Mouse (Mus musculus): Measurements from ENCODE around the gene Rps6ka3.

The Rps6ka3 gene

GRCm38 (mm10) chrX:159210007-159210406 is at the start of gene Rps6ka3:
Gene Rps6ka3, plus strand, starts transcription at chrX:159210307.
- DNase-seq, result no peak

DNA sequence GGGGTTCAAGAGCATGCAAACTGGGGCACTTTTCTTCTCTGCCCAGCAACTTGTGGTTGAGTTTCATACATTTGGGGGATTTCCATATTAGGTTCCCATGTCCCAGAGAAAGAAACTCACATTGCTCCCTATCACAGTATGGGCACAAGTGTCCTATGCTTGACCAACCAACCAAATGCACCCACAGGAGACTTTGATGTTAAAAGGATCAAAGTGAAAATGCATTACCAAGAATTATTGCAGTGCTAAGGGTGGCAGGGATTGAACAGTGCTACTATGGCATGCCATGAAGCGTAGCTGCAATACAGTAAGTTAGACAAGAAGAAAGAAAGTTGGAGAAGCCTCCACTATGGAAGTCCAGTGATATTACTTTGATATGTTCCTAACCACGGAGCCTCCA is 40.9 kb upstream of the Rps6ka3 start:
- DNase-seq, result no peak

GRCm38 (mm10) chrX:159171579-159171978 is 38.5 kb upstream of the Rps6ka3 start:
- no peak for DNase-seq

DNA sequence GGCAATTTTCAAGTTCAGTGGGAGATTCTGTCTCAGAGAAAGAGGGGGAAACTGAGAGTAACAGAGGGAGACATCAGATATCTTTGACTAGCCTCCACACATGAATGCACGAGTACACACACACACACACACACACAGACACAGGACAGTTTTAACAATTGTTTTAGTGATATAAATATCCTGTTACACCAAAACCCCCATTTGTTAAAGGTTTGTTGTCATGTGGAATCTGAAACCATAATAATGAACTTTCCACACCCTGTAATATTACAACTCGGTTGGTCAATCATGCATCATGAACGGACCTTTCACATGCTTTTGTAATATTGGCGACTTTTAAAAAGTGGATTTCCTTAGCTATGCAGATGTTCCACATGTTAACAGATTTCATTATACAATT is 18.5 kb upstream of the Rps6ka3 start:
- peak in 1 of 2 experiments; percentile 5 for DNase-seq

DNA sequence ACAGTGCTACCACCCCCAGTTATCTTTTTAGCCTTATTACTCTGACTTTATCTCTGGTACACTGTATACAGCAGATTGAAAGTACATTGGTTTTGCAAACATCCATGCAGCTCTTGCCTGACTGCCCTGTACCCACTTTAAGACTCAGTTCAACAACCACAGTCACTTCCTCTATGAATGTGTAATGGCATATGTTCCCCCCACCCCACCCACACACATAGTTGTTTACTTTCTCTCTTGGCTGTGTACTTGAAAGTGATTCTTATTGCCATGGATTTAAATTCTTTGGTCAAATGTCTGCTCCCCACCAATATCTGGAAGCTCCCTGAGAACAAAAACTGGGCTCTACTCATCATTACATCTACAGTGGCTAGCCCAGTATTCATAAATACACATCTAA is 10.6 kb upstream of the Rps6ka3 start:
- peak; percentile 38 to 53 for DNase-seq

DNA sequence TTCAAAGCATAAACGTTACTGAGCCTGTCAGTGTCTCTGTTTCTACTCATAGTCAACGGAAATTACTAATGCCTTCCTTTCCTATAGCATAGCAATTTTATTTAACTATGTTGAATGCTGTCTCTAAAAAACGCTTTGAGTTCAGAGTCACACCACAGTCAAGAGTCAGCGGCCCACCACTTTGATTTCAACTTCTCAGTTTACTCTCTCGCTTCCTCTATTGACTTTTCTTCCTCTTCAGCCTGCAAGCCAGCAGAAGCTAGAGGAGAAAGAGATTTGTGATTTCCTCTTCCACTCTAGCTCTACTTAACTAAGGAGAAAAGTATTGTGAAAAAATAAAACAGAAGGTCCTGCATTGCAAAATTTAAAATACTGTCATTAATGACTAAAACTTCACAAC is 10.0 kb upstream of the Rps6ka3 start:
- peak; percentile 39 to 47 for DNase-seq

DNA sequence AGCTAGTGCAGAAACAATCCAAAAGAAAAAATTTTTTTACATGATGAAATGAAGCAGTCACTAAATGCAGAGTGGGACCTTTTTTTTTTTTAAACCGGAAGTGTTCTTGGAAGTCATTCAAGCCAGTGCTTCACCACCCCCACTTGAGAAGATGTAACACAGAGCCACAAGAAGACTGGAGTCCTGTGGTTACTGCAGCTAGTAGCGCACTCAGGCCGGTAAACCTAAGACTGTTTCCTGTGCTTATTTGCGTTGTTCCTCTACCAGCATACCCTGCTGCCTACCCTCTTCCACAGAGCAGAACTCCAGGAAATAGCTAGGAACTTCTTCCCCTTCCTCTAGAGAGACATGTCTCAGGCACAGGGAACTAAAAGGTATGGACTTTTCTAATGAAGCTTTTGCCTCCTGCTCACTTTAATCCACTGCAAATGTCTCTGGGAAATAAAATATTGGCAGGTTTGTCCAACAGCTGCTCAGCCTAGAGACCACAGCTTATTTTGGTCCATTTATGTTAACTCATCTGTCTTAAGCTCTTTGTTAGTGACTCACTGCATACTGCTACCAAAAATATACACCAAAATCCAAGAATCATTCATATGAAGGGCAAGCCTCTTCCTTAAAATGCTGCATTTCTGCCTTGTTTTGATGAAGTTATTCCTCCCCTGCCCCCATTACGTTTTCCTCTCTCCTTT is 931 bp downstream of the Rps6ka3 start:
- DNase-seq, result no peak

DNA sequence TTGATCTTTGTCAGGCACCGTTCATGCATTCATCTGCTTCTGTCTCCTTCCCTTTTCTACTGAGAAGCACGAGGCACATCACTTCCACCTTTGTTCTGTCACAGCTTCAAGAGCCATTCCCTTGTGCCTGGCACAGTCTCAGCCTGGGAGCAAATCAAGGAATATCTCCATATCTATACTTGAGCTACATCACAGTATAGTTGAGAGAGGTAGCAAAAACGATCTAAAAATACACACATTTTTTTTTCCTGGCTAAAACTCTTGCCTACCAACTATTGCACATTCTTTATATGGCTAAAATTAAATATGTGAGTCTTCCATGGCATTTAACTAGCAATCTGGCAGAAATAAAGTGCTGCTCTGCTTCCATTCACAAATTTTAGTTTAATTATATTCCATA is 5.1 kb downstream of the Rps6ka3 start:
- DNase-seq, result no peak

GRCm38 (mm10) chrX:159222474-159222873 is 12.4 kb downstream of the Rps6ka3 start:
- DNase-seq, result no peak

GRCm38 (mm10) chrX:159237275-159237674 is 27.2 kb downstream of the Rps6ka3 start:
- DNase-seq, result no peak

- DNase-seq, result peak; percentile 55 to 56
These were observed 44.1 kb downstream of the Rps6ka3 start for GRCm38 (mm10) chrX:159254001-159254884.

GRCm38 (mm10) chrX:159255123-159255978 is 45.2 kb downstream of the Rps6ka3 start:
- DNase-seq, result peak; percentile 88 to 90

- peak in 1 of 2 experiments; percentile 34 for DNase-seq
These were observed 46.1 kb downstream of the Rps6ka3 start for GRCm38 (mm10) chrX:159256040-159256852.

- peak; percentile 53 to 54 for DNase-seq
These were observed 46.9 kb downstream of the Rps6ka3 start for GRCm38 (mm10) chrX:159256921-159257421.

- DNase-seq, result peak; percentile 57 to 64
These were observed 54.6 kb downstream of the Rps6ka3 start for GRCm38 (mm10) chrX:159264681-159265080.

- DNase-seq, result peak; percentile 69 to 73
These were observed 59.0 kb downstream of the Rps6ka3 start for GRCm38 (mm10) chrX:159269072-159269471.

DNA sequence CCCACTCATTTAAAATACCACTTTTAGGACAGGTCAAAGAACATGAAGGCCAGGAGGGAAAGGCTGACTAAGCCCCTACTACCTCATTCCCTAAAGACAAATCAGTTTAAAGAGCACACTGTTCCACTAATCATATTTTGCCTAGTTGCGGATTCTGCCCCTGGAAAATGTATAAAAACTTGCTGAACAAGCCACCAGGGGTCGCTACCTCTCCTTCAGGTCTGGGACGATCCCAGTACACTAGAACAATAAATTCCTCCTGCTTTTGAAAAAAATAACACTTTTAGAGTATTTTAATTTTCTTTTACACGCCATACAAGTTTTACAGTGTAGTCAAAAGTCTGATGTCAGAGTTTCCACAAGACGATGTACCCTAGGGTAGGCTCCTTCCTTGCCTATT is 76.7 kb downstream of the Rps6ka3 start:
- peak in 1 of 2 experiments; percentile 2 for DNase-seq

- no peak for DNase-seq
These were observed 85.8 kb downstream of the Rps6ka3 start for GRCm38 (mm10) chrX:159295879-159296278.

DNA sequence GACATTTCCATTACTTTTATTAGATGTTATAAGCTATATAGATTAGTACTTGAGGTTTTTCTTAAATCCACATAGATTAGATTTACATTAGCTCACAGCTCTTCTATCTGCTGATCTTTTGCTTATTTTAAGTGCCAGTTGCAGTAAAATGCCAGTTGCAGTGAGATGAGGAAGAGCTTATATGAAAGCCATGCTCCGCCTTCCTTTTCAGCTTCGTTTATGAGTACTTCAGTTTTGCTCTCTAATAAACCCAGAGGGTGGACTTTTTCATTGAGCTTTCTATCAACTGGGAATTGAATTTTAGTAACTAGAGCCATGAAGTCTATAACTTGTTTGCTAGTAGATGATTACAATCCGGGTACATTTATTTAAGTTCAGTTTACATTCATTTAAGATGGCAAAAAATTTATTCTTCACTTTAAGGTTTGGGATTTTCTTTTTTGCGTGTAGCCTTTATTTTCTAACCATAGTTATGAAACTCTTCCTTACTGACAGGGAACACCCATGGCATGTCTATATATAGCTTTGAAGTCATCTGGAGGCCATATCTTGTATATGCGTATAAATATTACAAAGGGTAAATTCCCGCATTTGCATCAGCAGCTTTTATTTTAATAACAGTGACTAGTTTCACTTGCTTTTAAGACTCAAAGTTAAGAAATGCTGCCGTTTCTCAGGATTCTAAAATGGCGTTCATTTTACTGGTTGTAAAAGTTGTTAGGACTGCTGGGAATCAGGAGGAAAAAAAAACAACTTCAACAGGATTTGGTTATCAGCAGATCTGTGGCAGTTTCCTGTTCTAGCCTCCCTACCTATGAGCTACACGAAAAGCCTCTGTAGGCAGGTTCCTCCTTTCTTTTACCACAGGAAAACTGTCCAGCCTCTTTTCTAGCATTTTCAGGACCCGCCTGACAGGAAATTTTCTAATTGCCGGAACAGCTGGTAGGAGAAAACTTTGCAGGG is 92.5 kb downstream of the Rps6ka3 start:
- DNase-seq, result peak; percentile 6 to 10

- no peak for DNase-seq
These were observed 105.2 kb downstream of the Rps6ka3 start for GRCm38 (mm10) chrX:159315293-159315692.

DNA sequence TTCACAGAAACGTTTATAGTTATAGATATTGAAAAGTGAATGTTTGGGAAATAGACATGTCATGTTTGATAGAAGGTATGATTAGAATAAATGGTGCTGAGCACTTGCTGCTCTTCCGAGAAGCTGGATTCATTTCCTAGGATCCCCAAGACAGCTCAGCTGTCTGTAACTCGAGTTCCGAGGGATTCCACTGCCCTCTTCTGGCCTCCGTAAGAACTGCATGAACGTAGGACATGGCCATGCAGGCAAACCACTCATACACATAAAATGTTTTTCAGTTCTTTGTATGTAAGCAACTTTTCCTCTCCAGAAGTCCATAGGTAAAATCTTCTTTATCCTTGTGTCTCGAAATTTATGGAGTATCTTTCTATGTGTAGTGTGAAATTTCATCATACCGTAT is 111.2 kb downstream of the Rps6ka3 start:
- peak; percentile 48 to 53 for DNase-seq
